Mouse (Mus musculus) heart, adult 2 months (tissue): ENCODE data around the gene Nxpe4. TPM values are rescaled to one million over a fixed set of nuclear protein-coding genes. Genes with fewer than 3 reads are reported as not detected.

ENCODE experiments used
- DNase-seq, 2 experiments: peaks; one replicate each; pipeline ENCODE4 v3.0.0; 2021
- H3K27ac ChIP-seq: fragments of 200-600 bp; 2 replicates; pipeline ENCODE4 v1.8.1; 2022
- H3K27me3 ChIP-seq: fragments of 200-500 bp; 2 replicates; pipeline ENCODE4 v1.6.1; 2012; ENCODE audit warnings: mild to moderate bottlenecking, low read length, inconsistent platforms, mixed read lengths; ENCODE audit not compliant: control insufficient read depth, insufficient read depth
- H3K36me3 ChIP-seq: fragments of 200-500 bp; 2 replicates; pipeline ENCODE4 v1.6.1; 2012; ENCODE audit warnings: low read length, inconsistent platforms; ENCODE audit not compliant: control insufficient read depth, insufficient read depth
- H3K4me1 ChIP-seq: fragments of 200-500 bp; 2 replicates; pipeline ENCODE4 v1.6.1; 2011; ENCODE audit warnings: low read length; ENCODE audit not compliant: control insufficient read depth, insufficient read depth
- H3K4me3 ChIP-seq: fragments of 200-600 bp; 2 replicates; pipeline ENCODE4 v1.8.1; 2022
- H3K79me2 ChIP-seq: fragments of 200-500 bp; replicated peaks from 2 replicates; pipeline ENCODE4 v1.6.1; 2012; ENCODE audit warnings: mild to moderate bottlenecking, inconsistent platforms, low read length, moderate library complexity, mixed read lengths; ENCODE audit not compliant: control insufficient read depth, insufficient read depth
- H3K9ac ChIP-seq: fragments of 200-500 bp; 2 replicates; pipeline ENCODE4 v1.6.1; 2012; ENCODE audit warnings: low read depth, mild to moderate bottlenecking, control low read depth, inconsistent platforms, low read length, mixed read lengths
- CTCF ChIP-seq: fragments of 200-600 bp; IDR thresholded peaks from 2 replicates; pipeline ENCODE4 v1.8.1; 2022; ENCODE audit warnings: antibody characterized with exemption, mild to moderate bottlenecking, moderate library complexity
- EP300 ChIP-seq: fragments of 200-500 bp; IDR thresholded peaks from 2 replicates; pipeline ENCODE4 v1.6.1; 2011; ENCODE audit warnings: low read depth, low read length, control low read depth; ENCODE audit not compliant: insufficient read depth
- POLR2A ChIP-seq: fragments of 200-500 bp; IDR thresholded peaks from 2 replicates; pipeline ENCODE4 v1.6.1; 2011; ENCODE audit warnings: mild to moderate bottlenecking, low read depth, low read length, control low read depth; ENCODE audit not compliant: insufficient read depth
- WGBS: fragments of 180-500 bp; shearing (Covaris S2); methylation state at CpG from one replicate; pipeline ENCODE4 v1.1.7; 2018; 5-methylcytosine and 5-hydroxymethylcytosine counted together
- intact Hi-C: fragments of 180-260 bp; cut with DNase I; formaldehyde crosslinking; loops from one replicate; pipeline ENCODE4 v1.15.1; 2025
- polyA plus RNA-seq: library from polyadenylated mRNA; depleted of rRNA; stranded (reverse); fragments of >200 nt; gene quantifications from 2 replicates; pipeline ENCODE4 v1.2.3, GENCODE M21; 2012
- total RNA-seq, 2 experiments: library from RNA; stranded (reverse); gene quantifications; 2 replicates each; pipeline ENCODE4 v1.2.3; 2021

The Nxpe4 gene
- total and polyA plus RNA-seq, 3 experiments = 2.9 to 7.8 (median 6.5) TPM

- 58% methylated on average over 8 of the region's 8 CpGs for WGBS
- H3K36me3 ChIP-seq = no peaks in the 10 kb centered on the region
- H3K79me2 ChIP-seq = no peaks in the 10 kb centered on the region
- H3K4me3 ChIP-seq = no peak overlapping the region
- intact Hi-C loops = no loop called here
- H3K27me3 ChIP-seq = no peaks in the 10 kb centered on the region
- no peaks in the 10 kb centered on the region for H3K4me1 ChIP-seq
- H3K9ac ChIP-seq = no peak overlapping the region
- H3K27ac ChIP-seq = no peak overlapping the region
- no peak for DNase-seq
- TF ChIP-seq POLR2A = no peak
- no peak for TF ChIP-seq EP300
- no peak for TF ChIP-seq CTCF
These were observed 257.0 kb downstream of the Nxpe4 start for GRCm38 (mm10) chr9:48418829-48419228.

- Histone ChIP-seq H3K4me1 (no peaks in the 10 kb centered on the region), H3K27me3 (no peaks in the 10 kb centered on the region), H3K27ac (no peak overlapping the region), H3K79me2 (no peaks in the 10 kb centered on the region), H3K9ac (no peak overlapping the region), H3K4me3 (no peak overlapping the region), H3K36me3 (no peaks in the 10 kb centered on the region)
- TF ChIP-seq CTCF (no peak), EP300 (no peak), POLR2A (no peak)
- peak in 1 of 2 experiments; percentile 10 for DNase-seq
- intact Hi-C loops = no loop called here
- 86% methylated on average over 7 of the region's 7 CpGs for WGBS
These were observed 258.6 kb downstream of the Nxpe4 start for GRCm38 (mm10) chr9:48420437-48420836.

- Histone ChIP-seq H3K4me1 (no peaks in the 10 kb centered on the region), H3K27me3 (no peaks in the 10 kb centered on the region), H3K4me3 (no peak overlapping the region), H3K9ac (no peak overlapping the region), H3K36me3 (no peaks in the 10 kb centered on the region), H3K27ac (no peak overlapping the region), H3K79me2 (no peaks in the 10 kb centered on the region)
- no peak for DNase-seq
- intact Hi-C loops = no loop called here
- no peak for TF ChIP-seq CTCF
- no peak for TF ChIP-seq EP300
- TF ChIP-seq POLR2A = no peak
- 66% methylated on average over 2 of the region's 2 CpGs for WGBS
These were observed 259.2 kb downstream of the Nxpe4 start for GRCm38 (mm10) chr9:48421029-48421428.

DNA sequence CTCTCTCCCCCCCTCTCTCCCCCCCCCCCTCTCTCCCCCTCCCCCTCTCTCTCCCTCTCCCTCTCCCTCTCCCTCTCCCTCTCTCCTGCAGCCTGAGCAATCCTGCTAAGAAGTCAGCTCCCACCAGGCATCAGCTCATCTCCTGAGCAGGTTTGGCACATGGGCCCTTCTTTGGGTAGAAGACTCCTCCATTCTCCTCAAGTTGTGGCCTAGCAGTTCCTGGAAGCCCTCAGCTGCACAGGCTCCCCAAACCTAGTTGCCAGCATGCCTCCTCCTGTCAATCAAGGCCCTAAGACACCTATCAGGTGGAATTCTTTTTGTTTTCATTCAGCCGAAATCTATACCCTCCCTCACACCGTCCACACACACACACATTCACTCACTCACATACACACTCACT, 259.7 kb downstream of the Nxpe4 start:
- TF ChIP-seq CTCF (no peak), EP300 (no peak), POLR2A (no peak)
- H3K27me3 ChIP-seq = no peaks in the 10 kb centered on the region
- DNase-seq = no peak
- H3K27ac ChIP-seq = no peak overlapping the region
- H3K4me1 ChIP-seq = no peaks in the 10 kb centered on the region
- intact Hi-C loops = no loop called here
- WGBS = 75% methylated on average over 2 of the region's 2 CpGs
- H3K4me3 ChIP-seq = no peak overlapping the region
- H3K36me3 ChIP-seq = no peaks in the 10 kb centered on the region
- H3K9ac ChIP-seq = no peak overlapping the region
- H3K79me2 ChIP-seq = no peaks in the 10 kb centered on the region

DNA sequence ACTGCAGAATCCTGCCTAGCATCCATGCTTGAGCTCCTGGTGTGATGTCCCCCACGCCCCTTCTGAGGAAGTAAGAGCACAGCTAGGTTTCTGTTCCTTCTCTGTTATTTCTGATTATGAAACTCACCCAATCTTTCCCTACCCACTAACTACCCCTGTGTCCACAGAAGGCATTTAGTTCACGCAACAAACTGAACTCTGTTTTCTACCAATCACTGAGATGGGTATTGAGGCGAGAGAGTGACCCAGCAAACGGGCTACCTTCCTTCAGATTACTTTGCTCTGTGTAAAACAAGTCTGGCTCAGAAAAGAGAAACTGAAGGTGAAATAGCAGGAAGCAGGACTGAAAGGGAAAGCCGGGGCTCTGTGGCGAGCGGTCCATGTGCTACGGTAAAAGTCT, 260.6 kb downstream of the Nxpe4 start:
- Histone ChIP-seq H3K9ac (no peak overlapping the region), H3K4me1 (no peaks in the 10 kb centered on the region), H3K36me3 (no peaks in the 10 kb centered on the region), H3K27ac (no peak overlapping the region), H3K79me2 (no peaks in the 10 kb centered on the region), H3K27me3 (no peaks in the 10 kb centered on the region), H3K4me3 (no peak overlapping the region)
- peak in 1 of 2 experiments; percentile 16 for DNase-seq
- intact Hi-C loops = no loop called here
- TF ChIP-seq CTCF (no peak), POLR2A (no peak), EP300 (no peak)
- WGBS = 73% methylated on average over 8 of the region's 8 CpGs

- no peak for DNase-seq
- no peaks in the 10 kb centered on the region for H3K4me1 ChIP-seq
- H3K27ac ChIP-seq = no peak overlapping the region
- H3K79me2 ChIP-seq = no peaks in the 10 kb centered on the region
- H3K27me3 ChIP-seq = no peaks in the 10 kb centered on the region
- H3K9ac ChIP-seq = no peak overlapping the region
- H3K4me3 ChIP-seq = no peak overlapping the region
- TF ChIP-seq POLR2A (no peak), CTCF (no peak), EP300 (no peak)
- intact Hi-C loops = no loop called here
- 24% methylated on average over 1 of the region's 1 CpGs for WGBS
- no peaks in the 10 kb centered on the region for H3K36me3 ChIP-seq
These were observed 261.4 kb downstream of the Nxpe4 start for GRCm38 (mm10) chr9:48423256-48423655.
